Mouse (Mus musculus): Measurements from ENCODE around the gene Cxcl5. TPM values are rescaled to one million over a fixed set of nuclear protein-coding genes. Genes with fewer than 3 reads are reported as not detected.

Cxcl5 gene
- not detected in 2 replicates for polyA plus RNA-seq (2012; ENCODE audit: insufficient read depth, insufficient read length, missing spikeins)

DNA sequence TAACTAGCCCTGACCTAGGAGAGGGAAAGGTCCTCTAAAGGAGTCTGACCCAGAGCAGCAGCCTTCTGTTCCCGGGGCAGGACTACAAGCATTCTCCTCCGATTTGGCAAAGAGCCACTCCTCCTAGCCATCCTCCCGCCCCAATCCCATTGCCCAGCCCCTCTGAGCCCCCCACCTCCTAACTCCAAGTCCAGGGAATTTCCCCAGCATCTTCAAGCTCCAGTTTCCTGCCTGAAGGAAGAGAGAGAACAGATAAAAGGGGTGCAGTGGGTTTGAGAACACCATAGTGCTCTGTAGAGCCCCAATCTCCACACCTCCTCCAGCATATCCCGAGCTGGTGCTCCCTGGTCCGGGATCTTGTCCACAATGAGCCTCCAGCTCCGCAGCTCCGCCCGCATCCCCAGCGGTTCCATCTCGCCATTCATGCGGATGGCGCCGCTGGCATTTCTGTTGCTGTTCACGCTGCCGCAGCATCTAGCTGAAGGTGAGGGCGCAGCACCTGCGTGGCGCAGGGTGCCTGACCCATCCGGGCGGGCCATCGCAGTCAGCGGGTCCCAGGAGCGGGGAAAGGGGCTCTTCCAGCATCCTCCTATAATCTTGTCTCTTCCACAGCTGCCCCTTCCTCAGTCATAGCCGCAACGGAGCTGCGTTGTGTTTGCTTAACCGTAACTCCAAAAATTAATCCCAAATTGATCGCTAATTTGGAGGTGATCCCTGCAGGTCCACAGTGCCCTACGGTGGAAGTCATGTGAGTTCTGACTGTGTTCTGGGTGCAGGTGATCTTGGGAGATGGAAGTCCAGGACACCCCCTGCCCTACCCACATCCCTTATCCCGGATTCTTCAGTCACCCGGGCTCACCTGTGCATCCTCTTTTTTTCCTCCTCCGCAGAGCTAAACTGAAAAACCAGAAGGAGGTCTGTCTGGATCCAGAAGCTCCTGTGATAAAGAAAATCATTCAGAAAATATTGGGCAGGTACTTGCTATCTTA, at the start of gene Cxcl5:
Gene Cxcl5 (plus strand): TSS at position 284 of the 989 bp plus-strand sequence.
- peaks cover 7% of the 10 kb centered on the region; the same call in 1 of the 2 replicates for H3K4me1 ChIP-seq (ENCODE audit: control insufficient read depth, insufficient read depth, insufficient read length, low read length)
- no peak within 1 kb of the TSS for H3K4me3 ChIP-seq (ENCODE audit: insufficient read depth, low read depth, low read length)
- H3K27ac ChIP-seq (replicated peaks; ENCODE audit: low read depth, low read length): no peak within 1 kb of the TSS

DNA sequence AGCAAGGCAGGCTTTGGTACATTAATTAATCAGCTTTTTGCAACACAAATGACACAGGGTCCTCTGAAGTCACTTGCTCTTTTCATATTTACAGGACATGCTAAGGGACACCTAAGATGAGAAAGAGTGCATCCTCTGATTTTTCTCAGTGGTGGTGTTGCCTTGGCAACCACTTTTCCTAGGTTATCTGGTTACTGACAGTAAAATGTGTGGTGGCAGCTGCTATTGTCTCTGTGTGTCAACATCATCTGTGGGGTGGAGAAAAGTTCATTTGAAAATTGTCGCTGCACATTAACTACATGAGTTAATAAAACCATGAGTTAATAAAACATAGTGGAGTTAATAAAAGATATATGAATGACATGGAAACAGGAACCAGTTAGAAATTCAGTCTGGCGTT, 47.8 kb upstream of the Cxcl5 start:
- Histone ChIP-seq H3K4me3 (ENCODE audit: insufficient read depth, low read depth, low read length) (no peak overlapping the region), H3K27ac (replicated peaks; ENCODE audit: low read depth, low read length) (no peak overlapping the region), H3K4me1 (ENCODE audit: control insufficient read depth, insufficient read depth, insufficient read length, low read length) (no peaks in the 10 kb centered on the region)

DNA sequence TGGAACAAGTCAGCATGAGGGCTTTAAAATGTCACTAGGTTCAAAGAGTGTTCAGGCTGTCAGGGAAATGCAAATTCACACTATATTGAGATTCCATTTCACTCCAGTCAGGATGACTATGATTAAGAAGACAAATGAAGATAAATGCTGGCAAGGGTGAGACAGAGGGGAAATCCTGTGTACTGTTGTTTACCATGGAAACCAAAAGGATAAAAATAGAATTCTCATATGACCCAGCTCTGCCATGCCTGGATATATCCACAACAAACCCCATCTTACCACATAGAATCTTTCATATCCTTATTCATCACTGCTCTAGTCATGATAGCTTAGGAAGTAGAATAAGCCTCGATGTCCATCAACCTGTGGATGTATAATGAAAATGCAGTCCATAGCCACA, 41.2 kb upstream of the Cxcl5 start:
- no peak overlapping the region for H3K27ac ChIP-seq (replicated peaks; ENCODE audit: low read depth, low read length)
- no peaks in the 10 kb centered on the region for H3K4me1 ChIP-seq (ENCODE audit: control insufficient read depth, insufficient read depth, insufficient read length, low read length)
- no peak overlapping the region for H3K4me3 ChIP-seq (ENCODE audit: insufficient read depth, low read depth, low read length)

DNA sequence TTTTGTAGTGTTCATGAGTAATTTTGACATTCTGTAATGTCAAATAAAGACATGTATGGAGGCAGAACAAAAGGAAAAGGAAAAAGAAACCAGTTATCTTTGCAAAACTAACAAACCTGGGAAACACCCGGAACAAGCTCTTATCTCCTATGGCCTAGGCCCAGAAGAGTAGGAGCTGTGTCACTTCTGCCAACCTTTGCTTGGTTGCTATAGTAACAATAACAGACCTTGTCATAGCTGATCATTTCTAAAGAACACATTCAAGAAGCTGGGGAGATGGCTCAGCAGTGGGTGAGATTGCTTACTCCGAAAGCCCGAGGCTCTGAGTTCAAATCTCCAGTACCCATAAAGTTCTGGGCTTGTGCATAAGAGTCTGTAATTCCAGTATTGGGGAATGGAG, 36.5 kb upstream of the Cxcl5 start:
- no peak overlapping the region for H3K27ac ChIP-seq (replicated peaks; ENCODE audit: low read depth, low read length)
- H3K4me3 ChIP-seq (ENCODE audit: insufficient read depth, low read depth, low read length): no peak overlapping the region
- H3K4me1 ChIP-seq (ENCODE audit: control insufficient read depth, insufficient read depth, insufficient read length, low read length): no peaks in the 10 kb centered on the region

DNA sequence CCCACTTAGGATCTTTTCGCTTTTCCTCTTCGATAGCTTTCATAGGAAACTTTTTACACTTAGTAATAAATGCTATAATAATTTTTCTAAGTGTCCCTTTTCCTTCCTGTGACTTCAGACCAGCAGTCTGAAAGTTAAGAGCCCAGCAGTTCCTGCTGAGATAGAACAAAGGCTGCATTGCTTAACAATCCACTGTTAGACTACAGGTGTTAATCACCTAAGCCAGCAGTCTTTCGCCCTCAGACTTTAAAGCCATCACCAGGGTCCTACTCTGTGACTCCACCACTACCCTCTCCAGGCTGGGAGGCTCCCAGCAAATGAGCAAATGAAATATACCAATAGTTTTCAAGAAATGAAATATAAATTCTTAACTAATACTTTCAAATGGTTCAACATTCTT, 30.9 kb upstream of the Cxcl5 start:
- no peak overlapping the region for H3K27ac ChIP-seq (replicated peaks; ENCODE audit: low read depth, low read length)
- no peaks in the 10 kb centered on the region for H3K4me1 ChIP-seq (ENCODE audit: control insufficient read depth, insufficient read depth, insufficient read length, low read length)
- no peak overlapping the region for H3K4me3 ChIP-seq (ENCODE audit: insufficient read depth, low read depth, low read length)

DNA sequence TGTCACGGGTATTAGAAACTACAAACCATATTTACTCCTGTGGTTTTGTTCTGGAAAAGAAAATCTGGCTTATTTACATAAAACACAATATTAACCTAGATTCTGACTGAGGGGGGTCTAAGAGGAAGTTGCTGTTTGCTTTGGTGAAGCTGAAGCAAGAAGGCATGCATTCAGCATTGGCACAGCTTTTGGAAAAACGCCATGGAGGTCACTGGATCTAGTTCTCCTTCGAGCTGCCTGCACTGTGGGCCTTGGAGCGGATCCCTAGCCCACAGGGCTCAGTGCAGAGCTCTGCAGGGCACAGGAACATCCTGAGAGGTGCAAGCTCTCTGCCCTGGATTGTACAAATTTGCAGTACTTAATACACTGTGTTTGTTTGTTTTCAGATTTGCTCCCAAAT, 27.7 kb upstream of the Cxcl5 start:
- Histone ChIP-seq H3K27ac (replicated peaks; ENCODE audit: low read depth, low read length) (no peak overlapping the region), H3K4me1 (ENCODE audit: control insufficient read depth, insufficient read depth, insufficient read length, low read length) (no peaks in the 10 kb centered on the region), H3K4me3 (ENCODE audit: insufficient read depth, low read depth, low read length) (no peak overlapping the region)

DNA sequence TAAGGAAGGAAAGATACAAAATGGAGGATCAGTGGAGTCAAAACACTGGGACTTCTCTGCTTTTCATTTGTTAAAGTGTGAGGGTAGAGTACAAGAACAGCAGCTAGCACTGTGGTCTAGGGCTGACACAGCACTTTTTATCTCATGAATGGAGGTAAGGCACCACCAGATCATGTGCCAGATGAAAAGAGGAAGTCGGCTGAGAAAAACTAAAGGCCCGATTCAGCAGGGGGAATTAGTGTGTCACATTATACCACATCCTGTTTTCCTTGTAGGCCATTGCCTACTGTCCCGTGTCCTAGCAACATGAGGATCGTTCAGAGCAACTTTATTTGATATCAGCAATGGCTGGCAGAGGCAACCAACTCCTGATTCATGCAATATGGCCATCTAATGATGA, 17.1 kb upstream of the Cxcl5 start:
- no peak overlapping the region for H3K27ac ChIP-seq (replicated peaks; ENCODE audit: low read depth, low read length)
- no peaks in the 10 kb centered on the region for H3K4me1 ChIP-seq (ENCODE audit: control insufficient read depth, insufficient read depth, insufficient read length, low read length)
- H3K4me3 ChIP-seq (ENCODE audit: insufficient read depth, low read depth, low read length): no peak overlapping the region

DNA sequence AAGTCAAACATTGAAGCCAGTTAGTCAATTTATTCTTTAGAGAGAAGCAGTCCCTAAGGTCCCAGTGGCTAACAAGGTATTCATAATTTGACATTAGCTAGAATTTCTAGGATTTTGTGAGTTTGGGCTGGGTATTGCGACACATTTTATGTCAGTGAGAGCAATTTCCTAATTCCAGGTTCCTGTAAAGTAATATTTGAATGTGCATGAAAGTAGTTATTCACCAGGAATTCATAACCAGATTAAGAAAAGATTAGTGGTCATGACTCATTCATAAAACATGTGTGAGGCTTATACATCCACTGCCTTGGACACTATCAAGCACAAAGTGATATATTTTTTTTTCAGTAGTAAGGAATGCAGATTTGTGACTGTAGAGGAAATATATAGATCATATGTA, 5.2 kb upstream of the Cxcl5 start:
- H3K4me3 ChIP-seq (ENCODE audit: insufficient read depth, low read depth, low read length): no peak overlapping the region
- H3K27ac ChIP-seq (replicated peaks; ENCODE audit: low read depth, low read length): no peak overlapping the region
- H3K4me1 ChIP-seq (ENCODE audit: control insufficient read depth, insufficient read depth, insufficient read length, low read length): peaks cover 7% of the 10 kb centered on the region; the same call in 1 of the 2 replicates

DNA sequence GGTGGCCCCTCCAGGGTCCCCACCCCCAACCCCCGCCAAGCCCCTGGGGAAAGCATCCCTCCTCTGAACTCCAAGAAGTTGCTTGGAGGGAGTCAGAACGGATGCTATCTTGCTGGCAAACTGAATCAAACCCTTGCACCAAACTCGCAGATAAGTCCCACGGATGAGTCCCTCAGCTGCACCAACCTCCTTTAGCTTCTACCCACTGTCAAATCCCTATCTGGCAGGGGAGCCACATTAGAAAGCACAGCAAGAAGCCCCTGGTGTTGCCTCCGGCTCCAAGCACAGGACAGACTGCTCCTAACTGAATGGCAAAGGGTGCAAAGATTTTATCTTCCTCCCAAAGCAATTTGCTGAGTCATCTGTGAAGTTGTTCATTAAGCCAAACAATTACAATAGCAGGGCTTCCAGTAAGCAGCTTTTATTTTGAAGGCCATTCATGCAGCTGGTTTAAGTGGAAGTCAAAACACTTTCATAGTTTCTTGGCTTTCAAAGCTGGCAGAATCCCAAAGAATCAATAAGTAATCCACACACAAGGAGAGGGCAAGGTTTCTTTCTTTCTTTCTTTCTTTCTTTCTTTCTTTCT, 1.0 kb upstream of the Cxcl5 start:
- Histone ChIP-seq H3K4me1 (ENCODE audit: control insufficient read depth, insufficient read depth, insufficient read length, low read length) (peaks cover 7% of the 10 kb centered on the region; the same call in 1 of the 2 replicates), H3K4me3 (ENCODE audit: insufficient read depth, low read depth, low read length) (no peak overlapping the region), H3K27ac (replicated peaks; ENCODE audit: low read depth, low read length) (no peak overlapping the region)

DNA sequence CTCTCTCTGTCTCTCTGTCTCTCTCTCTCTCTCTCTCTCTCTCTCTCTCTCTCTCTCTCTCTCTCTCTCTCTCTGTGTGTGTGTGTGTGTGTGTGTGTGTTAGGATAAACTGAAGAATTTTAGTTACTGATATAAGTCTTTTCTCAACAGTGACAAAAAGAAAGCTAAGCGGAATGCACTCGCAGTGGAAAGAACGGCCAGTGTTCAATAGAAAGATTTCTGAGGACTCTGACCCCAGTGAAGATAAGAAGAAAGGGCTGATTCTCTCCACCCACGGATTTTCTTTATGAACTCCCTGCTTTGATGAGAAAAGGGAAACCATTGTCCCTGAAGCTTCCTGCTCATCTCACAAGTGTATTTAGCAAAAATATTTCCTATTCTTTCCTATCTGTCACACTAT, 1.1 kb downstream of the Cxcl5 start:
- Histone ChIP-seq H3K27ac (replicated peaks; ENCODE audit: low read depth, low read length) (no peak overlapping the region), H3K4me3 (ENCODE audit: insufficient read depth, low read depth, low read length) (no peak overlapping the region), H3K4me1 (ENCODE audit: control insufficient read depth, insufficient read depth, insufficient read length, low read length) (peaks cover 7% of the 10 kb centered on the region; the same call in 1 of the 2 replicates)

DNA sequence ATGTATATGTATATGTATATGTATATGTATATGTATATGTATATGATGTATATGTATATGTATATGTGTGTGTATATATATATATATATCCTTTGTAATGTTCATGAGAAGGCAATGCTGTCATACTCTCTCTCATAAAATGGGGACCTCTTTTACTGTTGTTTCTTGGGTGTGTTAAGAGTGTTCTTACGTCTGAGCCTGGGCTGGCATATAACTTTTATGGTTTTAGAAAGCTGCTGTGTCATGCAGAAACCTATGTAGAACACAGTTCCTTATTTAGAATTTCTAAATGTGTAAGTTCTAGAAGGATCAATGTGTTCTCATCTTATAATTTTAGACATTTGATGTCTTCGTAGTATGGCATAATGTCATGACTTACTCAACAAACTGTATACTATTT, 1.7 kb downstream of the Cxcl5 start:
- Histone ChIP-seq H3K4me1 (ENCODE audit: control insufficient read depth, insufficient read depth, insufficient read length, low read length) (peaks cover 7% of the 10 kb centered on the region; the same call in 1 of the 2 replicates), H3K27ac (replicated peaks; ENCODE audit: low read depth, low read length) (no peak overlapping the region), H3K4me3 (ENCODE audit: insufficient read depth, low read depth, low read length) (no peak overlapping the region)

DNA sequence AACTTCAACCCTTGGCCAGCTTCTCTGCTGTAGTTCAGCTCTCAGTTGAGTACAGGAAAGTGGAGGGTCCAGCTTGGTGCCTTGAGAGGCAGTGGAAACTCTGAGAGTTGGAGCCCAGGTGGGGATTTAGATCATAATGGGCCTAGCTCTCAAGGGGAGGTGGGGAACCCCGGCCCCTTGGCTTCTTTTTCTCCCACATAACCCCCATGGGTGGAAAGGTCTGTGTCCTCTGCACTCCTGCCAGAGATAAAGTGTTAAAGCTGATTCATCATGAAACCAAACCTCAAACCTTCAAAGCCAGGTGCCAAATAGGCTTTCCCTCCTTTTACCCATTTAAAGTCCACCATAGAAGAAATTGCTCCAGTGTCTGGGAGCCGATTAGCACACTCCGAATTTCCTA, 2.7 kb downstream of the Cxcl5 start:
- Histone ChIP-seq H3K4me3 (ENCODE audit: insufficient read depth, low read depth, low read length) (no peak overlapping the region), H3K4me1 (ENCODE audit: control insufficient read depth, insufficient read depth, insufficient read length, low read length) (peaks cover 7% of the 10 kb centered on the region; the same call in 1 of the 2 replicates), H3K27ac (replicated peaks; ENCODE audit: low read depth, low read length) (no peak overlapping the region)

DNA sequence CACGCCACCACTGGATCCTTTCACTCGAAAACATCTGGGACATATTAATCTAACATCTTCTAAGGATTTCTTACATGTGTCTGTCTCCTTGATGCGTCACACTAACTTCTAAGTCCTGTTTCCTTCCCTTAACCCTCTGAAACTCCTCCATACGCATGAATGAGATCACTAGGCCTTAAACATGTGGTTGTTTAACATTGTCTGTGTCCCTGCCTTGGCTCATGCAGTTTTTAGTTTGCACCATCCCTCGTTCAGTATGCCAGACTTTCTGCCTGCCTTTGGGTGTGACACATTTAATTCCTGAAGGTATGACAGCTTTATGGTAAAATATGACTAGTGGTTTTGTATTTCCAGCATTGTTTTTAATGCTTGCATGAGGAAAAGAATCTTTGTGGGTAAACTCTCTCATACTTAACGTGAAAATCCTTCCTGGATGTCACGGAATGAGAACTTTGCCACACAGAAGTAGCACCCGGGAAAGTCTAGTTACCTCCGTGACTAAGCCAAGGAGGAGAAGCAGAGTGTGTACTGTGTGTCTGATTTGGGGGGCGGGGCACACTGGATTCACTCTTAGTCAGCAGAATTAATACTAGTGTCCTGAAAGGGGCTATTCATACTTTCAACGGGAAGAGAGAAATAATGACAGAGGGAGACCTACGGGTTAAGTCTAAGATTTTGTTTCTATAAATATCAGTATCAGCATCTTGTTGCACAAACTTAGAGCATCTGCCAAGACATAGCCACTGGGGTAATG, 4.9 kb downstream of the Cxcl5 start:
- Histone ChIP-seq H3K4me1 (ENCODE audit: control insufficient read depth, insufficient read depth, insufficient read length, low read length) (0 out of 2 replicates have a peak, but pooled peaks cover 3% of the 10 kb centered on the region), H3K27ac (replicated peaks; ENCODE audit: low read depth, low read length) (no peak overlapping the region), H3K4me3 (ENCODE audit: insufficient read depth, low read depth, low read length) (no peak overlapping the region)

DNA sequence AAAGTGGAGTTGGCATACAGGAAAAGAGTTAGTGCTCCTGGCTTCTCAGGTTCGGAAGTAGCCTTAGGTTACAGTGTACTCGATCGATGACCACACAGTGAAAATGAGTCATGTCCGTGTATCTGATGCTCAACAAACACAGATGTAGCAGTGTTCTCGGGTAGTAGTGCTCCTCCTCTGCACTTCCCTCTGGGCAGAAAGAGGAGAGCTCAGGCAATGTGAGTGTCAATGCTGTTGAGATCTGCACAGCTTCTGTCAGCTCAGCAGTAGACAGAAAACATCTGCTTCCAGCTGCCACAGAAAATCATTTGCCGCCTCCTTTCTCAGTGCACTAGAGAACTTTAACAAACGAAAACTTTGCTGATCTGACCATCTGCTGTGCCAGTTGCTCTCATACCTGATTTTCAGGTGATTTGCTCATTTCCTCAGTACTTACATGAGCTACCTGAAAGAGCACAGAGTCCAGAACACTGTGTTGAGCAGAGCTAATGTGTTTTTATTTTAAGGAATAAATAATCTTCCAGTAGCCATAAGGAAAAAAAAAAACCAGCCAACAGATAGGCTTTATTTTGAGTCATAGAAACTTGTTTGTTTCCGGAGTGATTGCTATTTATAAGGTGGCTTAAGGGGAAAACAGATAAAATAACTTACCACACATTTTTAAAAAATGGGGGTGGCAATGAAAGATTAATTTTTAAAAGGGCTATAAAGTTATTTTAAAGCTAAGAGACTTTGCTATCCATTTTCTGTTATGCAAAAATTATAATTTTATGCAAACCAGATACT, 6.9 kb downstream of the Cxcl5 start:
- Histone ChIP-seq H3K4me3 (ENCODE audit: insufficient read depth, low read depth, low read length) (no peak overlapping the region), H3K4me1 (ENCODE audit: control insufficient read depth, insufficient read depth, insufficient read length, low read length) (0 out of 2 replicates have a peak, but pooled peaks cover 3% of the 10 kb centered on the region), H3K27ac (replicated peaks; ENCODE audit: low read depth, low read length) (no peak overlapping the region)
